Mouse (Mus musculus): ENCODE results near the gene Csf3.
"Not testable (repeated sequence)": the region's sequence is repeated elsewhere in the genome, so short reads cannot be mapped to it uniquely, and the experiment has no call there.

Gene Csf3

DNA sequence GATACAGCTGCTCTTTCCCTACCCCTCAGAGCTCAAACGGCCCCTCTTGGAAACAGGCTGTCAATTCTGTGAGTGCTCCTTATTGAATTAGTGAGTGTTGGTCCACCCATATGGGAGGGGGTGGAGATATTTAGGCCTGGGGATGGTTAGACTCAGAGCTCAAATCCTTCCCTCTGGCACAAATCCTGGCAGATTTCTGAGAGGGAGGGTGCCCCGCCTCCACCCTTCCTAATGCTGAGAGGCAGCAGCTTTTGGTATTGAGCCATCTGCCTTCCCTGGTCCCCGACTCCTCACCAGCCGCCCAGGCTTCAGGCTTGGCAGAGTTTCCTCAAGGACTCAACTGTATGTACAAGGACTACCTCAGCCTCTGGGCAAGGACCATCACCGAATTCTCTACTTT, 30.1 kb downstream of the Csf3 start:
- peak; percentile 56 to 66 for DNase-seq

DNA sequence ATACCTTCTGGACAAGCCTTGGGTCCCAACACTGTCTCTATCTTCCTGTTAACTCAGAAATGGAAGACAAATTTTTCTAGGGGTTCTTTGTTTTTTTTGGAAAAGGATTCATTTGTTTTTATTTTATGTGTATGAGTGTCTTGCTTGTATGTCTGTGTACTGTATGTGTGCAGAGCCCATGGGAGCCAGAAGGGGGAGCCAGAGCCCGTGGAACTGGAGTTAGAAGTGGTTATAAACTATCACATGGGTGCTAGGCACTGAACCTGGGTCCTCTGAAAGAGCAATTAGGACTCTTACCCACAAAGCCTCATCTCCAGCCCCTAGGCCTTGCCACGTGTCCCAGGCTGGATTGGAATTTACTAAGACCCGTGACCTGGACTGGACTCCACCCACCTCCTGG, 33.0 kb downstream of the Csf3 start:
- no peak for DNase-seq

DNA sequence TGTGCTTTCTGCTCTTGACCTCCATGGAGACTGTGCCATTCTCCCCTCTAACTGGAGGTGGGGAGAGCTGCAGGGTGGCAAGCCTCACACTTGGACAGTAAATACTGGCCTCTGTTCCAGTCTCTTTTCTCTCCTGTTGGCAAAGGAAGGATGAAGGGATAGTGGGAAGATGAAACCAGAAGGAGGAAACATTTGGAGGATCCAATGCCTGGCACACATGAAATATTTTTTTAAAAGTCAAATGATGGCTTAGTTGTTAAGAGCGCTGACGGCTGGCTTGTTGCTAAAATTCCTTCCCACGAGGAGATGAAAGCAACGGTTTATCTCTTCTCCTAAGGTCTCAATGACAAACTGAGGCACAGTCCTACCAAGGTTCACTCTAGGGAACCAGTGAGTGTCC, 34.0 kb downstream of the Csf3 start:
- DNase-seq: no peak

DNA sequence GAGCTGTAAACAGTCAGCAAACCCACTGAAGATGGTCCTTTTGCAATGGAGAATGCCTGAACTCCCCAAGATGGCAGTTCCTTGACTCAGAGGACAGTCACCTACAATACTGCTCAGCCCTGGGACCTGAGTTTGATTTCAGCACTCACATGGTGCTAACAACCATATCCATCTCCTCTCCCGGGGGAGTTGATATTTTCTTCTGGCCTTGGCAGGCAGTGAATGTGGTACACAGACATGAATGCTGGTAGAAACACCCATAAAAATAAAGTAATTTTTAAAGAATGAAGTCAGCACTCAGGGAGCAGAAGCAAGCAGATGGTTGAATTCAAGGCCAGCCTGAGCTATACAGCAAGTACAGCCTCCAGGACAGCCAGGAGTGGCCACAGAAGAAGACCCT, 35.1 kb downstream of the Csf3 start:
- DNase-seq: no peak

DNA sequence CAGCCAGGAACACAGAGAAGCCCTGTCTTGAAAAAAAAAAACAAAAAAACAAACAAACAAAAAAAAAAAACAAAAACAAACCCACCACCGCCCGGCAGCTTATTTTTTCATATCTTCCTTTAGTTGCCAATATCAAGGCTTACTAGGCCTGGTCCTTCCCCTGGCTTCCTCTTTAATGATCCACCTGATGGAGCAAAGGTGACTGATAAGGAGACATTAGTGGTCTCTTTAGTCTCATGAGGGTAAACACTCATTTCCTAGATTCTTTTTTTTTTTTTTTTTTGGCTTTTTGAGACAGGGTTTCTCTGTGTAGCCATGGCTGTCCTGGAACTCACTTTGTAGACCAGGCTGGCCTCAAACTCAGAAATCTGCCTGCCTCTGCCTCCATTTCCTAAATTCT, 36.2 kb downstream of the Csf3 start:
- DNase-seq: not testable (repeated sequence)

DNA sequence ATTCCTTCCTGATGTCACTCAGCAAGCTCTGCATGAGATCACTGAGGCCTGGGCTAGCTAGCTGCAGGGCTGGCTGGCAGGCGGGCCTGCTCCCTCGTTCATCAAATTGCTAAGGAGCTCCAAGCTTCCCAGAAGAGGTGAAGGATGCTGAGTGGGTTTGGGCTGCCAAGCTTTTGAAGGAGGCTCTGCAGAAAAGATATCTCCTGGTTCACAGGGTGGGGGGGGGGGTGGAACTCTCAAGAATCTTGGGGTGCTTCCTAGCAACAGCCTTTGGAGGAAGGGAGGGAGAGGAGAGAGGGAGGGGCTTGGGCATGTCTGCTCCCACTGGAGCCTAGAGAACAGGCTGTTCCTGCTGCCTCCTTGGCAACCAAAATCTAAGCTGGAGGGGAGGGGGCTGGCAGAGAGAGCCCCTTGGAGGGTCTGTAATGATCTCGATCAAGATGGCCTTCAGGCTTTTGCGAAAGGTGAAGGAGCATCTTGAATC, 37.4 kb downstream of the Csf3 start:
- no peak for DNase-seq

DNA sequence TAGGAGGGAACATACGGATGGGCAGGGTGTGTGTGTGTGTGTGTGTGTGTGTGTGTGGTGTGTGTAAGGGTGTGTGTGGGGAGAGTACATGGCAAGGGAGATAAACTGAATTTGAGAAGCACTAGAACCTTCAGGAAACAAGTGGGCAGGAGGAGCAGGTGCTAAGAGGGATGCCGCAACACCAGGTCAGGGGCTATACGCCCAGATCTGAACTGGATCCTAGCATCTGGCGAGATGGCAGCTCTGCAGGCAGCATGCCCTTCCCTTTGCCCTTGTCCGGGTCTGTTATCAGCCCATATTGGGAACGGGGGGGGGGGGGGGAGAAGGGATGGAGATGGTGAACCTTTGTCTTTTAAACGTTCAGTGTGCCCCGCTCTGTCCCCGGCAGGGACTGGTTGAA, 37.9 kb downstream of the Csf3 start:
- DNase-seq: no peak

DNA sequence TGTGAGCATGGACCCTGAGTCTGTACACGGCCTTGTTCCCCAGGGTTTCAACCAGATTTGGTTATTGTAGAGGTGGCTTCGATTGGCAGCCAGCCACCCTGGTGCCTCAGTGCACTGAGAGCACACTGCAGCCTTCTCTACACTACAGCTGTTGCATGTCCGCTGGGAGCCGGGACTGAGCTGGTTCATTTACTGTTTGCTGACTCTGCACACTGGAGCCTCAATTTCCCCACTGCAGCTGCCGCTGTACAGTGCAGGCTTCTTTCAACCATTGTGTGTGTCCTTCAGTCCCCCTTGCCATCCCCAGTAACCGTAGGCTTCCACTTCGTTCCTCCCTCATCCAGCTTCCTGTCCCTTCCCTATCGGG, 38.9 kb downstream of the Csf3 start:
- DNase-seq: no peak

DNA sequence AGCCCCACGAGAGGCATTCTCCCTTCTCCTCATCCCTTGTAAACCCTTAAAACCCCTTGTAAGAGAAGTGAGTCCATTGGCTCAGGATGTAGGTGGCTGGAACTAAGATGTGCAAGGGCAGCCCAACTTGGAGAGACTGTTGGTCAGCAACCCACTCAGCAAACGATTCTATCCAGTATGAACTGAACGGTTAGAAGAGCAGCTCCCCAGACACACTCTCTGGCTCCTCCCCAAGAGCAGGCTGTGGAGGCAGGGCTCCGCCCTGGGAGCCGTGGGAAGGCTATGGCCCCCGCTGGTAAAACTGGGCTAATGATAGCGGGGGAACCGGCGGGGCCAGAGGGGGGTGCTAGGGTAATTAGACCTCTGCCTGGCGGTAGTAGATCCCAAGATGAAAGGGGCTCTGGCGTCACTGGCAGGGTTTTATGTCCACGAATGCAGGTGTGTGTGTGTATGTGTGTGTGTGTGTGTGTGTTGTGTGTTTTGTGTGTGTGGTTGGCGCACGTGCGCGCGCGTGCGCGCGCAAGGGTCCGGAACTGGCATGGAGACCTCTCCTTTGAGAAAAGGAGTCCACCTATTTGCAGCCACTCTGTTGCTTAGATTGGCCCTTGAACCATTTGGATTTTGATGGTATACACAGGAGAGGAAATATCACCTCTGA, 39.5 kb downstream of the Csf3 start, which contains the start of gene Thra:
TSS of gene Thra (plus strand) at position 246 of the 658 bp plus-strand sequence.
- peak; percentile 60 to 62 for DNase-seq

DNA sequence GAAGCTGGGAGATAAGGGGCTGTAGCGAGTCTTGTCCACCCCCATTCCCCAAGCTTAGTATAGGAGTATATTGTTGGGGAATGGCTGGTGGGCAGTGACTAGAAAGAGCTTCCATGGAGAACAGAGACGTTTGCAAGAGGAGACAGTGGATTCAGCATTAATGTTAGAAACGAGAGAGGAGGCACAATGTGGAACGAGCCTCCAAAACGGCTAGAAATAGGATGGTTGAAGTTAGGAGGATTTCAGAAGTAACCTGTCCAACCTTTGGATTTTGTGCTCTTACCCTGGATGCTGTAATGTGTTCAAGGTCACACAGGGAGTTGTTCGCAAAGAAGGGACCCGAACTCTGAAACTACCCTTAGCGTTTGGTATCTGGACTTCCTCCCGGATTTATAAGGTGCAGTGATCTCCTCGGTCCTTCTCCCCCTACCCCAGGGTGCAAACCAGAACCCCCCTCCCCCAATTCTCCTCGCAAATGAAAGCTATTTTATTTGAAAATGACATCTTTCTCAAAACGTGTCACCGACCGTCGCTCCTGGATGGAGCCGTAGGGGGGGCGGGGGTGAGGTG, 40.1 kb downstream of the Csf3 start:
- no peak for DNase-seq

DNA sequence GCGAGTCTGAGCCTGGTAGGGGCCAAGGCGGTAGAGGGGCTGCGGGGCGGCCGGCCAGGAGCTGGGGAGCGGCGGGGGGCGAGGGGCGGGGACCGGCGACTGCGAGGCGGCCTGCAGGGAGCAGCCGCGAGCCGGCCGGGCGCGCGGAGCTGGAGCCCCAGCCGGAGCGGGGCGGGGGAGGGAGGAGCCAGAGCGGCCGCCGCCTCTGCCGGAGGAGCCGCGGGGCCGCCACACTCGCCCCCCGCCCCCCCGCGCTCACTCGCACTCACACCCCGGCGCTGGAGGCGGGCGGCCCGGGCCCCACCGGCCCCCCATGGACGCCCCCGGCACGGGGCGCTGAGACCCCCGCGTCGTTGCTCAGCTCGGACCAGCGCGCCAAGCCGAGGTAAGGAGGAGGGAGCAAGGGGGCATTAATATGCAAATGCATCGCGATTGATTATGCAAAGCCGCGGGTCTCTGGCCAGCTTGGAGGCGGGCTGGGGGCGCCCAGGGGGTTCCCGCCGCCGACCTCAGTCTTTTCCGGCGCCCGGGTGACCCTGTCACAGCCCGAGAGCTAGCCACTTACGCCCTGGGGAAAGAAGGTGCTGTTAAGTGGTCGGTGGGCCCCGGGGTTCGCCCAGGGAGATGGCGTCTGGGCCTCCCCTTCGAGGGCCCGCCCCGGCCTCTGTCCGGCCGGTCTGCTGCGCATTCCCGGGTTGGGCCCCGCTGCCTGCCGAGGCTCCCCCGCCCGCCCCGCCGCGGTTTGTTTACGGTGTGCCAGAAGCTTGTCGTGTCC, 40.7 kb downstream of the Csf3 start:
- peak; percentile 71 to 86 for DNase-seq

DNA sequence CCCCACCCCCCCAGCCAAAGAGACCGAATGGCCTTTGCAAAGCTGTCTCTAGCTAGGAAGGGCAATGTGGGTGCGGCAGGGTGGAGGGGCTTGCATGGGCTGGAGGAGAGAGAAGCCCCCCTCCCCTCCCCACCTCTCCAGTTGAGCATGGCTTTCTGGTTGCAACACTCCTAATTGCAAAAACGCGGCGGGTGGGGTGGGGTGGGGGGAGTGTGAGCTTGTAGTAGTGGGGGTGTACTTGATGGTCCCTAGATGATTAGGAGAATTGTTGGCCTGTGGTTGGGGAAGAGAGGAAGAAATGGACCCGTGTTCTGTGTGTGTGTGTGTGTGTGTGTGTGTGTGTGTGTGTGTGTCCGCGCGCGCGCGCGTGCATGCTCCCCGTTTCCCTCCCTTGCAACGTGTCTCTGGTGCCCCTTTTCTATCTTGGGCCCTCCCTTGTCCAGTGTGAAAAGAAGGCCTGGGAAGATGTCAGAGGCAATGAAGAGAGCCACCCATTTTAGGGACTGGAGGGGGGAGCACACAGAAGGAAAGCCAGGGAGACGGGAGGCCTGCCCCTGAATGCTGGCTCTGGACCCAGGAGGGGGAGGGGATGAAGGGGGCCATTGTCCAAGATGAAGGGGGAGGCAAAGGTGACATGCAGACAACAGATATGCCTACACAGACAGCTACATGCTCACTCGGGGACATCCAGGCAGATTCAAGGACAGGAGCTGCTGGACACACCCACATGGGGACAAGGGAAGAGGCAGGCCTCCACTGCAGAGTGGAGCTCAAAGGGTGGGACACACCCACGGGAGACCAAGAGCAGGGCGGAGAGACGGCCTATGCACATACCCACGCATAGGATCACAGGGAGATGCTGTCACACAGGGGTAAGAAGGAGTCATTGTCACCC, 41.6 kb downstream of the Csf3 start:
- peak in 1 of 2 experiments; percentile 37 for DNase-seq

DNA sequence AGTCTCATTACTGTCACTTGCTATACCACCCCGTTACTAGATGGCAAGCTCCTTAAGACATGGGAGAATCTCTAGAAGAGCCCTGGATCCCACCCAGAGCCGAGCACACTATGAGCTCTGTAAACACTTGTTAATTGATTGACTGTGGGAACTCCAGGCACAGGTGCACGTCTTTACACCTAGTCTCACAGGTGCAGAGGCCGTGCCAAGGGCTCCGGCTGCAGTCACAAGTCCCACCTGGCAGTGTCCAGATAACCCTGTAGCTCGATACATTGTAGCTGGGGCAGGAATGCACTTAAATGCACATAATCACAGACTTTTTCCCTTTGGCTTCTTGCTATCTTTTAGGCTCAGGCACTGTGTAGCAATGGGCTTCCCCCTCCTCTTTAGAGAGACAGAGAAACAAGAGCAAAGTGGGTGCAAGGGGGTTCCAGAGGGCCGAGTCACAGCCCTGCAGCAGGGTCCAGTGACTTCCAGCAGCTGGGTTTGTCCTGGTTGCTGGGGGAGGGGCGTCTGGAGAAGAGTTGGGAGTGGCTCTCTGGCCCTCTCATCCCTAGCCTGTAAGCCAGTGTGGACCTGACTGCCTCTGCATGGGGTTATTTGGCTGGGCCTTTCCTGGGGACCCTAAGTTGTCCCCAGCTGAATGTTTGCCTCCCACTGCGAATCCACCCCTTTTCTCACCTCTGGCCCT, 42.7 kb downstream of the Csf3 start:
- peak in 1 of 2 experiments; percentile 31 for DNase-seq

DNA sequence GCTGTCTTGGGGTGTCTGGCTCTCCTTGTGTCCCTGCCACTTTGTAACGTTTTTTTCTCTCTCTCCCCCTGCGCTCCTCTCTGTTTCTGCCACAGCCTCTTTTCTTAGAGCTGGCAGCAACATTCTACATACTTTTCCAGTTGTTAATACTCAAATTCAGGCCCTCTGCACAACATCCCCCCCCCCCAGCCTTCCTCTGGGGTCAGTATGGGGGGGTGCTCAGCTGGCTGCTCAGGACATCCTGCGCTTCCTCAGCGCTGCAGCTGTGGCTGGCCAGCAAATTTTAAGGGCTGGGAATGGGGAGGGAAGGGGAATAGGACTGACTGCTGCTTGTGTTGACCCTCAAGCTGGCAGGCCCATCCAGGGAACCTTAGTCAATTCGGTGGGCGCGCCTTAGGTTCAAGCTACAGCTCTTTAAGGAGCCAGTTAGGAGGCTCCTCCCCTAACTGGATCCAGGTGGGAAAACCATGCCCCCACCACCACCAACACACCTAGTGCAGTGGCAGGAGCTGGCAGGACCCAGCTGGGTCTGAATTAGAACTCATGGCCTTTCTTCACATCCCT, 43.5 kb downstream of the Csf3 start:
- DNase-seq: no peak

DNA sequence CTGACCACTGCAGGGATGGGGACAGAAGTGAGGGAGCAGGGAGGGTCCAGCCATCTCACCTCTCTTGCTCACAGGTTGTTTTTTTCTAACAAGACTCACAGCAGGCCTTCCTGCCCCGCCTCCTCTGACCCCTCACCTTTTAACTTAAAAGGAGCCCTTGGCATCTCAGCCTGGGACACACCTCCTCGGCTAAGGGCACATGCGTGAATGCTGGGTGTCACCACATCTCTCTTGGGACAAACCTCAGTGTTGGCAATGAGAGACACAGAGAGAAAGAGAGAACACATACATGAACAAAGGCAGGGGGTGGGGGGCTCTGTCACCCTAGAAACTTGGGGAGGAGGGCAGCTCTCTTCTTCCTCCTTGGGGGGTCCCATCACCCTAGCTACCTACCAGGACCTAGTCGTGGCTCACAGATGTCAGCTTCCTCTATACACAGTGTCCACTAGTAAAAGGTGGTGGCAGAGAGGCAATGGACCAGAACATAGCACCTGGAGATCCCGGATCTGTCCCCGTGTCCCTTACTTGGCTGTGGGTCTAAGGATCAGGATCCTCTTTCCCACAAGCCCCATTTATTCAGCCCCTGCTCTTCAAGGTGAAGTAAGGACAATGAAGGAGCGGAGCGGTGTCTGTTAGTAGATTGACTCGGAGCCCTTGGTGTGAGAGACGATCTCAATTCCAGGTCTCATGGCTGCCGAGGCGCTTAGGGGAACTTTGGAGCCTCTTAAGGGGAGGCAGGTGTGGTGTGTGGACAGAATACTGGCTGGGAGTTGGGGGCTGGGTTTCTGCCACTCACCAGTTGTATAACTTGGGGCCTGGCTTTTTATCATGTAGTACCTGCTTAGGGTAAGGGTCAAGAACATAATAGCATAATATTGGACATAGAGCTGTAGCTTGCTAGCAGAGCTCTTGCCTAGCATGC, 45.1 kb downstream of the Csf3 start:
- no peak for DNase-seq

DNA sequence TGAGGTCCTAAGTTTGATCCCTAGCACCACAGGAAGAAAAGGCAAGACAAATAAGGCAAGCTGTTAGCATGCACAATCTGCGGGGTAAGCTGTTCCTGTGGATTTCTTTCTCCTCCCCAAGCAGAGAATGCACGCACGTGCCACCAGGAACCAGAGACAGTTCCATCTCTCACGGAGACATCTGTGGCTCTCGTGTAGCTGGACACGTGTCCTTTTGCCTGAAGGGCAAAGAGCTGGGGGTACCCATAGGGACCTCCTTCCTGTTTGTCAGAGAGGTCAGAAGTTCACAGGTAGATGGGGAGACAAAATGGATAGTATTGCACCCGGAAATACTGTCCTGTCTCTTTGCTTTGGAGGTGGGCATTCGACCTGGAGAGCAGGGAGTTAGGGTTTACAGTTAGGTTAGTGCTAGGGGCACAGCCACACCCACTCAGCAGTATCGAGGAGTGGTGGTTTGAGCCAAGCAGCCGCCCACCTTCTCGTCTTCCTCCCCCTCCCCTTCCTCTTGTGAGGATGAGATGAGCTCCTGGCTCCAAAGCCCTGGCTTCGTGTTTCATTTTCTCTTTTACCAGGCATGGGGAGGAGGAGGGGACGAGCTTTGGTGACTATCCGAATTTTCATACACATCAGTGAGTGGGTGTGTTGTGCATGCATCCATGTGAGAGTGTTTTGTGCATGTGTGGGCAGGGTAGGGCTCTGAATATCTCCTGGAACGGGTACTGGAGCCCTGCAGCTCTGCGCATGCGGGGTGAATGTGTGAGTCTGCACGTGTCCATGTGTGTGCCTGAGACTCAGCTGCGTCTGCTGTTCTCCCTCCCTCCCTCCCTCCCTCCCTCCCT, 46.0 kb downstream of the Csf3 start:
- peak; percentile 94 to 95 for DNase-seq

DNA sequence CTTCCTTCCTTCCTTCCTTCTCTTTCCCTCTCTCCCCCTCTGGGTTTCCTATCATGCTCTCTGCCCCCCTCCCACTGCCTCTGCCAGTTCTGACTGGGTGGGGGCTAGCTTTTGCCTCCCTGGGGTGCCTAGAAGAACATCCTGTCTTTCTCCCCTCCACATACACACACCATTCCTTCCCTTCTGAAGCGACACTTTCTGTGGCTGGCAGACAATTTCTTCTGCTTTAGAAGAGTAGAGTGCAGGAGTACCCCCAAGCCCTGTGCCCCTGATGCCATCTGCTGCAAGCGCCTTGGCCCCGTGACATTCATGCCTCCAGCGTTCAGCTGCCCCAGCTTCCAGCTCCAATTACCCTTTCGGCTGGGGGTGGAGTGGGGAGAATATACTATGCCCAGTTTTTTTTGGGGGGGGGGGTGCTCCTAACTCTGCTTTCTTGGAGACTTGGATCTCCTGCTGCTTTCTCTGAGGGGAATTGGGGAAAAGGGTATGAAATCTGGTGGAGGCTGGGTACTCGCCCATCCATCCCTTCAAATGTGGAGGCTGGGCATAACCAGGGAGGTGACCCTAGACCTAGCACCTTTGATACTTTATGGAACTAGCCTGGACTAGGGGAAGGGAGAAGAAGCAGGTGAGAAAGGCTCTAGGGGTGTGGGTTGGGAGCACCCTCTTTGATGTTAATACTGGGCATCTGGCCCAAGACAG, 46.9 kb downstream of the Csf3 start:
- DNase-seq: peak; percentile 57 to 59

DNA sequence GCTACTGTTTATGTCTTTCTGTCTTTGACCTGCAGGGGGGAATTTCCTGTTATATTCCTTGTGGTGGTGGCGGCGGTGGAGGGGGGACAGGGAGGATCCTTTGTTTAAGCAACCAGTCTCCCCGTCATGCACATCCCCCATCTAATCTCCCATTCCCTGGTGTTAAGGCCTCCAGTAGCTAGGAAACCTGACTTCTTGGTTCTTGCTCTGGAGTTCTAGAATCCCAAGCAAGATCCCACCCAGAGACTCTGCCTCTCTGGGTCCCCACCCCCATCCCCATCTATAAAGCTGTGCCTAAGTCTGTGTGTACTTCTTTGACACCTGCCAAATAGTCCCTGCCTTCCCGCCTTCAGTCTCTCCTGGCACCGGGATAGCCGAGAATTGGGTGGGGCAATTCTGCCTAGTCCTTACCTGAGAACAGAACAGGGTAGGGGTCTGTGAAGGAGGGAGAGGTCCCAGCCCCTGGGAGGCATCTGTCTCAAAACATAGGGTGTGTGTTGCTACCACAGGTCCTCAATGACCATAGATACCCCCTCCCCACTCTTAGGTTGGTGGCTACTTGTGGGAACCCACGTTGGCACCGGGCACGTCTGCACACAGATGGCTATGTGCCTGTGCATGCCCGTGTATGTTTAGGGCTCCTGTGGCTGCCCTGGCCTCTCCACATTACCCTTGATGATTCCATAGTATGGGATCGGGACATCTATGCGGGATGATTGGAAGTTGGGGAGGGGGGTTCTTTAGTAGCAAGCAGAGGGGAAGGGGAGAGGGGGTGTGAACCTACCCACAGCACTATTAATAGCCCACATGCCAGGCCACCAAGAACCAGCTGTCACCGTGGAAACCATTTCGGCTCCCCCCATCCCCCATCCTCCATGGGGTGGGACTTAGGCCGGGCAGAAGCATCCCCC, 47.7 kb downstream of the Csf3 start:
- peak in 1 of 2 experiments; percentile 34 for DNase-seq
